Mouse (Mus musculus) lung, postnatal 25 days (tissue): ENCODE measurements at regions not wholly inside any gene's neighbourhood (a gene's known extent, or its start where the extent isn't known, plus 50 kb on each side); places are given as distances from the start of the nearest gene placed in this dataset.
A peak's percentile ranks its signal among the peaks of the same experiment; 100 is the strongest.
"Not testable (repeated sequence)": the region's sequence is repeated elsewhere in the genome, so short reads cannot be mapped to it uniquely, and the experiment has no call there.

Source experiments
- DNase-seq: peaks from one replicate; pipeline ENCODE4 v3.0.0; 2022; ENCODE audit warnings: low spot score

DNA sequence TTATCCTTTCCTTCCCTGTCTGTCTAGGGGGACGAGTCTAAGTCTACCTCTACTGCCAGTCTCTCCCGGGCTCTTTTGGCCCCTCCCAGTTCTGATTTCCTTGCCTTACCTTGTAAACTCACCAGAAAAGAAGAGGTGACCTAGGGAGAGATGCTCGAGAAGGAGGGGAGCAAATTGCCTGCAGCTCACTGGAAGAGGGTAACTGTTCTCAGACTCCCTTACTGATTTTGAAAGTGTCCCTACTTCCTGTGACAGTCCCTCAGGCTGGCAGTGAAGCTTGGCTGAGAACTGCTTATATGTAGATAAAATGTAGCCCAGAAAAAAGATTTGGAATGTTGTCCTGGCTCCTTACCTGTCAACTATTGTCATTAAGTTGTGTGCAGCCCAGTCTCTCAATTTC lies 180.6 kb upstream of the Tab2 start:
- no peak for DNase-seq

DNA sequence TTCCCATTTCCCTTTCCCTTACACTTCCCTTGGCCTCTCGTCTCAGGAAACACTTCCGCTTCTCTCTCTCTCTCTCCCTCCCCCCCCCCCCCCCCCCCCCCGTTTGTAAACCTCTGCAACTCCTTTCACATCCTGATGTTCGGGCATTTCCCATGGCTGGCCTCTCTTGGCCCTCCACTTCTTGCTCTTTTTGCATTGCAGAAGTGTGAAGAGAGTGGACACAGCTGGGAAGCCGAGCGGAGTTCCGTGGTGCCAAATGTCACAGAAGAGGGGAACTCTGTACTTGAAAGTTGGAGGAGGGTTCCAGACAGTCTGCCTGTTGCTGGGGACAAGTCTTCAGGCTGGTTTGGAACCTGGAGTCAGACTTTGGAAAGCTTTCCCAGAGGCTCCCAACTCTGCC lies 179.2 kb upstream of the Tab2 start:
- DNase-seq = peak; percentile 35

DNA sequence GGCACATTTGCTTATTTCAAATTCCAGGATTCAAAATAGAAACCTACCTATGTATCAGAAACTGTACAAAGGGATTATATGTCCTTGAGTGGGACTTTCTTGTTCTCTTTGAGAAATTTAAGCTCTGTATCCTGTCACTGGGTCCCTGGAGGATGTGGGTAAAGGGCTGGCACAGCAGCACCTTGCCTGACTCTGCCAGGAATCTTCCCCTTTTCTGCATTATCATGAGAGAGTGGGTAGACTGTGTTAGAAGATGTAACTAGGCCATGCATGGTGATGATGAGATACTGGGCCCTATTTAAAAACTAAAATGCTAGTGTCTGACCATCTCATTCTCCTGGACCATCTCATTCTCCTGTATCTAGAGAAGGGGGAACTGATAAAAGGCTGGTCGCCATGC lies 178.4 kb upstream of the Tab2 start:
- no peak for DNase-seq

DNA sequence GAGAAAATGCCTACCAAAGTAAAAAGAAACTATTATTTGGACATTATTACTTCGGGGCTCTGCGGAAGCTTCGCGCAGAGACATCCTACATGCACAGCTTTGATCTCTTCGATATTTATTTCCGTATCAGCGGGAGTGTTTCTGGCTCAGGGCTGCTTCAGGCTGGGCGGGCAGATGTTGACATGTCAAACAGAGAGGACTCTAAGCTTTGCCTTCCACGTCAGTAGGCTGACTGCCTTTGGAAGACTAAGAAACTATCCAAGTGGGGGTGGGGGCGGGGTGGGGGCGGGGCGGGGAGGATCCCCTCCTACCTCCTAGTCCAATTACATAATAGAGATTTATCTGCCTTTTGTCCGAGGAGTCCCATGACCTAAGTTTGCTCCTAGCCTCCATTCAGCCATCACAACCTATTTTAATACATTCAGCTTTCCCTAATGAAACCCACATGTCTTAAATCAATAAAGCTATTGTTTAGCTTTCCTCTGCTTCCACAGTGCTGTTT lies 177.5 kb upstream of the Tab2 start:
- DNase-seq = no peak

DNA sequence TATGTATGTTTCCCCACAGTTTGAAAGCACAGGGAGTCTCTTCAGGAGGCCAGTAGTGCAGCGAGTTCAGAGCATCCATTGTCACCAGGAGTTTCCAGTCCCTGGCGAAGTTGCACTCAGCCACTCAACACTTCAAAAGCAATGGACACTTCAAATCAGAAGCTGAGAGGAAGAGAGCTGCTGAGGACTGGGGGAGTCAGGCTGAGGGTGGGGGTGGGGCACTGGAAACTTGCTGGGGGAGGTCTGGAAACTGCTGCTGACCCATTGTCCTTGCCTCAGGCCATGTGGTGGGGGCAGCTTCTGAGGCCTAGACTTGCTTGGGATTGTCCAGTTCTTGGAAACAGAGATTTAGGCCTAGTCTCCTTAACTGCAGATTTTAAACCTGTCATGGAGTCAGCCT lies 176.8 kb upstream of the Tab2 start:
- DNase-seq = no peak

DNA sequence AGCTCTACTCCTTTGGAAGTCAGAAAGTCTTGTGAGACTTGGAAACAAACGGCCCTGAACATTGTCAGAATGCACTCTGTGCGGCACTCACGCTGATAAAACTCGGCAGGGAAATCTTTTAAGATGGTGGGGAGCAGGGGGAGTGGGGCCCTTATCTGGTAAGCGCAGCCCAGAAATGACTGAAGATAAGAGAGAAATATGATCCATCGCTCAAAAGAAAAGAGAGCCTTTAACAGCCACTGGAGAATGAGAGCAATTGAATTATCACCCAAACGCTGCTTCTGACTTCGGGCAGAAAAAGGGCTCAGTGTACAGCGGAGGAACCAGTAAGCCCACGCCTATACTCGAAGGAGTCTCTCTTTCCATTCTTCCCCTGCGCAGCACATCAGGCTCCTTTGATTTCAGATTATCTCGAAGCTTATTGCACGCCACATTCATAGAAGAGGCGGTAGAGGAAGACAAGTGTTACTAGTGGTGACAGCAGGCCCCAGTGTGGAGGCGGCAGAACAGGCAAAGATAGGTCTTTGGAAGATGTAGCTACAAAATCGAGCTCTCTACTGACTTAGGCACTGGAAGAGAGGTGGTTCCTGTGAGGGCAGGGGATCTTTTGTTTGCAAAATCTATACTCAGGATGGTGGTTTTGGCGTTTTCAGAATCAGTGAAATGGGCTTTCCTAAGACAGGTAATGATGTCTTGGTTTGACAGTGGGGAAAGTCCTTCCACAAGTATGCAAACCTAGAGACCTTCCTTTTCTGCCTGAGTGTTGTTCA lies 174.6 kb upstream of the Tab2 start:
- DNase-seq = no peak

DNA sequence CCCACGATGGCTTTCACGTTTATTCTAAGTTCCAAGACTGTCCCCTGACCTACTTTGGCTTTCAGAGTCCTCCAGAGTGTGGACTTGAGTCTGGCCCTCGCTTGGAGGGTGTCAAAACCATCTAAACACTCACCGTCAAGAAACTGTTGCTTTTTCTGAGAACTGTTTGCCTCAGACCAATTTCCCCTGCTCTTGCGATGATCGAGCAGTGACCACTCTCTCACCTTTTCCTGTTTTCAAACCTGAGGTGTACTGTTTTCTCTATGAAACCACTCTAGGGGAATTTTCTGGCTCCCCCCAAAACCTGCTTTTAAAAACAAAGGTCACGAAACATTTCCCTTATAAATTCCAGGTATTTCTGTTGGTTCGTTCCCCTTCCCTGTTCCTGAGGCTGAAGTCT lies 174.0 kb upstream of the Tab2 start:
- no peak for DNase-seq

DNA sequence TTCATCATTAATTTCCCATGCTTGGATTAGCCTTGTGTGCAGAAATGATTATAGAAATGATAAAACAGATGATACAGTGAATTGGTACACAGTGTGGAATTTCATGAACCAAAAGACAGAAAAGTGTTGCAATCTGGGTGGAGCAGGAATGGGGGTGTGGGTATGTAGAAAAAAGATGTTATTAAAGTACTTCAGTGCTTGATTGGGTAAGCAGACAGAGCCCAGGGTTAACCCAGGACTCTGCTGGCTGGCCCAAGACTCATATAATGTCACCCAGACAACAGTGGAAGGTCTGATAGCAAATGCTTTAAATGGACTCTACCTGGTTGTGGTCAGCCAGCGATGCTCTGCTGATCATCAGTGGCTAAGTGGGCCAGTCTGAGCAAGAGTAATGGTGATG lies 168.1 kb upstream of the Tab2 start:
- DNase-seq = no peak

DNA sequence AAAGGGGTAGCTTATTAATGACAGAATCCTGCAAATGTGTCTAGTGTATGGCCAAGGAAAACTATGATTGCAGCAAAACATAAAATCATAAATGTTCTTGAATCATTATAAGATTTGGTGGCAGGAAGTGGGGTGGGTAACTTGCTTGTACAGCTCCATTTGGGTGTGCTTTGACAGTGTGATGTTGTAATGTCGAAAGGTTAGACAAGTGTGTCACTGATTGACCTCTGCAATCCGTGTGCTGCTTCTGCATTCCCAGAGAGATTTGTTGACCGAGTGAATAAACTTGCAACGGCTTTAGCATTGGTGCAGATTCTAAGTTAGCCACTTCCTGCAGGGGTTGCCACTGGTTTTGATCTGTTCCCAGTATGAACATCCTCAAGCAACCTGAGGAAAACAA lies 165.9 kb upstream of the Tab2 start:
- DNase-seq = no peak

DNA sequence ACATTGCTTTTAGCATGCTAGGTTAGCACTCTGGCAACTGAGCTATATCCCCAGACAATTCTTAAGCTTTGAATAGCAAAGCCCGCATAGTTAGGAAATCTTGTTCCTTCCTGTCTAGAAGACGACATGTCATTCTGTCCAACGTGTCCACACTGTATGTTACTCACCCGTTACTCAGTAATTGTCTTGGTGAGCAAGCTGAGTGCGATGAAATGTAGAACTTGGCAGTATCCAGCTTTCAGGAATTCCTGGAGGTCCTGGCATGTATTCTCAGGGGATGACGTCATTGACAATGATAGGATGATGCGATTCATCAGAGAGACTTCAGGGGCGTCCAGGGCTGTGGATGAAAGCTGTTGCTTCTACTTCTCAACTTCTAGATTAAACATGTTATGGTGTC lies 160.8 kb upstream of the Tab2 start:
- no peak for DNase-seq

DNA sequence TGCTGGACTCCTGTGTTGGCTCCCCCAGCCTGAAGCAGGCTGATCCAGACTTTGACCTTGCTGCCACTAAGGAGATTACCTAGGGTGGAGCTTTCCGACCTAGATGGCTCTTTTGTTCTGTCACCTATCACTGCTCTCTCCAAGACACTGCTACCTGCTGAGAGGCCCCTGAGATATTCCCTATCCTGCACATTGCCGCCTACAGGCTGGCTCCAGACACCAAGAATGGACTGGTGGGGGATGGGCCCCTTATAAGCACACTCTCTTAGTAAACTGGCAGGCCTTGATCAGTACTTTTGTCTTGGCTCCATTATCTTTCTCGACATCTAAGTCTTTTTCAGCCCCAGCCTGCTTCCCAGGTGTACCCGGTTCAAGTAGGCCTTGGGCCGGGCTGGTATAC lies 158.9 kb upstream of the Tab2 start:
- not testable (repeated sequence) for DNase-seq

DNA sequence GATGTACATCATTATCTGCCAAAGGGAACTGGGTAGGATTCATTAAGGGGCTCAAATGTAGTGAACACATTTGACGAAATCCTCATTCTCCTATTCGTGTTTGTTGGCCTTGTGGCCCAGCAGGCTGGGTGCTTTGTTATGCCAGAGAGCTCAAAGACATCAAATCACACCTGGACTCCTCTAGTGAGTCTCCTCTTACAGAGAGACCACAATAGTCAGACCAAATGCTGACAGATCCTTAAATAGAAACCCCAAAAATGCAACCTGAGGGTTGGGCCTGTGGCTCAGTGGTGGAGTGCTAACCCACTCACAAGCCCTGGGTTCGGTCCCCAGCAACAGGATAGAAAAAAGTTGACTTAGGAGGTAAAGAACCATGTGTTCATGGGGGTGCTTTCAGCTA lies 158.5 kb upstream of the Tab2 start:
- no peak for DNase-seq

DNA sequence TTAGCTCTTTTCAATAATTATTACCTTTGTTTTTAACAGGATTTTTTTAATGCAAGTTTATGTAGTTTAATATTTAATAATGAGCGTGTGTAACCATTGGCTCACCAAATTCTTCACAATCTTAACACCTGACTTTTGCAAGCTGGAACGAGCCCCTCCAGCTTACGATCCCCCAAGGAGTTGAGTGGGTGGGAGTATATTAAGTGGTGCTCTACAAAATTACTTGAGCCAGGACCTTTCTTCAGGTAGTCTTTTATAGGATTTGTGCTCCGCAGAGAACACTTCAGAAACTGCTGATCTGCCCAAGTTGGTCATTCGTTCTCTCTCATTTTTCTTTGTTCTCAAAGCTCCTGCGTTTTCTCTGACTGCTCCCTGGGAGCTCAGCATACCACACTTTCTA lies 144.5 kb upstream of the Tab2 start:
- no peak for DNase-seq

DNA sequence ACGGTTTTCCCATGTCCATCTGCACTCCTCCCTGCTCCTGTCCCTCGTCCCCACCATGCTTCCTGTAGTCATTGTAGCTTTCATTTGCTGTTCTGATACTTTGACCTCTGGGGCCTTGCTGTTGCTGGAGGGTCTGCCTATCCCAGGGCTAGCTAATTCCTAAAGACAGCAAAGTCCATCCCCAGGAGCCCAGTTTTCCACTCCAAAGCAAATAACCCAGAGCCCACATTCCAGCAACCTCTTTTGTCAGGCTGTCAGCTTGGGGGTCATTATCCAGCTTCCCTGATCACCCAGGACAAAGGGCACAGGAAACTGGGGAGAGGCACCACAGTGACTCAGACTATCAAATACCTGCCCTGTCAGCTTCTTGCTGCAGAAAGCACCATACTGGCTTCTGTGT lies 139.9 kb upstream of the Tab2 start:
- no peak for DNase-seq

DNA sequence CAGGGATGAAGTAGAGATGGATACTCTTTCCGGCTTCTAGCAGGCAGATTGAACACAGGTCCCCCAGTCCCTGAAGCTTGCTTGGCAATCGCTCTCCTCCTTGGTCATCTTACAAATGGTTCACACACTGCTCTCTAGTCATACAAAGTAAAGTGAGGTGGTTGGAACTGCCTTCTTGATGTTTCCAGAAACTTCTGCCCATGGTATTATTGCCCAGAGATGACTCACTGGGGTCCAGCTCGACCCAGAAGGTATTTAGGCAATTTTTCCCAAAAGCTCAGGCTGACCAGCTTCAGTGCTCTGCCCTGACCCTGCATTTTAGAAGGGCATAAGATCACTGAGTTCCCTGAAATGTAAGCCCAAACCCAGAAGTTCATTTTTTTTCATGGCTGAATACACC lies 139.2 kb upstream of the Tab2 start:
- DNase-seq = no peak

DNA sequence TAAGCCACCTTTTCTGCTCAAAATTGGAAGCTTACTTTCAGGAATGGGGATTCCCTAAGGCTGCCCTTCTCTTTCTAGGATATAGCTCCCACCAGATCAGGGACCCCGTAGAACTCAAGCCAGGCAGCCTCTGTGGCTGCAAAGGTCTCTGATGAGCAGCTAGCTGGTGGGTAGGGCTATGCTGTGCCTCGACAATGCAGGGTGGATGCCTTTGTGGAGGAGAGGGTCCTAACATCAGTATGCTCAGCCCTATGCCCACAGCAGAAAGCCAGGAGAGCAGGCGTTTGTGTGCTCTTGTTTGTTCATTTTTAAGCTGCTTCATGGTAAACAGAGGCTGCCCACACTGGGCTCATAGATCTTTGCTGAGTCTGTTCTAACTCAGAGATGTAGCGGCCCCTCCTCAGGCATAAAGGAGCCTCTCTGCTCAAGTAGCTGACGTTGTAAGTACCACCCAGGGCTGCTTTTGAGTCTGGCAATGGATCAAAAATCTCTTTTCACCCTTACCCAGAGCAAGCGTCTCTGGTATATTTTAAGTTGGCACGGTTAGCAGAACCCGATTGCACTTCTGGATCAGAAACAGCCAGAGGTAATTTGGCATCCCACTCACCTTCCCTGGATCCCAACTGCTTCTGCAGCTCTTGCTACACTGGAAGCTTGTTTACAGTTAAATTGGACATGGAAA lies 136.0 kb upstream of the Tab2 start:
- DNase-seq = no peak

DNA sequence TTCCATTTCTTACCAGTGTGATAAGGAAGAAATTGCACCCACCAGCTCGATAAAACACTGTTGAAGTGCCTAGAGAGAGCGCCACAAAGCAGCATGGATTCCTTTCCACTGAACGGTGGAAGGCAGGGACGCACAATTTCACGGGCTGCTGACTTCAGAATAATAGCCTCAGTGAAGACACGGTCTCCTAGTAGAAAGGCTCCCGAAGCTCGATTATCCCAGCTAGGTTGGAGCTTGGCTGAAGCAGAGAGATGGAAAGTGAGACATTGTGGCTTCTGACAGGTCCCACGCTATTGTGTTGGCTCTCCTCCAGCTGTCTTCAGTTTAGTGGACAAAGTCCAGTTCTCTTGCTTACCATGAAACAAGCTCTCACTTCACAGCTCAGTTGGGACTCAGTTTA lies 133.3 kb upstream of the Tab2 start:
- DNase-seq = no peak

DNA sequence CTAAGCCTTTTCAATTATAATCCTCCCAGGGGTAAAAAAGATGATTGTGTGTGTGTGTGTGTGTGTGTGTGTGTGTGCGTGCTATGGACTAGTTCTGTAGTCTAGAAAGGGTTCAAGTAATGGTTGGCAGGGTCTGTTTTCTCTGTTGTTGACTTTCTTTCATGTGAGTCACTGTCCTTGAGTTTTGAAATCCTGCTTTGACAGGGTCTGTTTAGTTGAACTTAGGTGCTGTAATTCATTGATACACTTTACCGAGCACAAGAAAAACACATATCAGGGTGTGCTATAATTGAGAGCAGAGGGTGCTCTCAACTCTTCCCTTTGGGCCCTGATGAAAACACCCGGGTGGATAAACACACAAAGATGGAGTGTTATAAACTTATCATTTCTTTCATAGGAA lies 132.7 kb upstream of the Tab2 start:
- no peak for DNase-seq

DNA sequence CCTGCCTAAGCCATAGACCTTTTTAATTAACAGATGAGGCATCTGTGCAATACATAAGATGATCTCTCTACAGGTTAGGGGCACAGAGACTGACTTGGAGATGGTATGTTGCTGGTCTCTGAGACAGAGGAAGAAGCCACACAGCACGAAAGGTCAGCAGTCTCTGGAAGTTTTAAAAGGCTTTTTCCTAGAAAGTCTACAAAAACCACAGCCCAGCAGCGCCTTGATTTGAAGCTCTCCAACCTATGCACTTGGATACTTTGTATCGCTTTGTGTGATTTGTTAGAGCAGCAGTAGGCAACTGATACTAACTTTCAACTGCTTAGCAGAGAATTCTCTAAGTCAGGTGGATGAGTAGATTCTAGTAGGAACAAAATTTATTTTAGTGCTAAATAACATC lies 132.3 kb upstream of the Tab2 start:
- DNase-seq = no peak

DNA sequence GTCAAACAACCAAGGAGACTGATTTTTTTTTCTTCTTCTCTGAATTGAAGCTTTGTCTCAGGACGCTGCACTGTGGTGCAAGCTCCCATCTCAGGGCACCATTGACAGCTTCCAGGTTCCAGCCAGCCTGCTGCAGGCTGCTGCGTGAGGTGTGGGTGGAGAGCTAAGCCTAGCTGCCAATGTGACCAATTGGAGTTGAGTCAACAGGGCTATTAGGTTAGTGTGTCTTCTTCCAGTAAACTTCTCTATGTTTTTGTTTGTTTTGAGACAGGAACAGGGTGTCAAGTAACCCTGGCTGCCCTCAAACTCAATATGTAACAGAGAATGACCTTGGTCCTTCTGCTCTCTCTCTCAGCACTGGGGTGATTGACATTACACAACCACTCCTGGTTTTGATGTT lies 131.1 kb upstream of the Tab2 start:
- peak; percentile 3 for DNase-seq

DNA sequence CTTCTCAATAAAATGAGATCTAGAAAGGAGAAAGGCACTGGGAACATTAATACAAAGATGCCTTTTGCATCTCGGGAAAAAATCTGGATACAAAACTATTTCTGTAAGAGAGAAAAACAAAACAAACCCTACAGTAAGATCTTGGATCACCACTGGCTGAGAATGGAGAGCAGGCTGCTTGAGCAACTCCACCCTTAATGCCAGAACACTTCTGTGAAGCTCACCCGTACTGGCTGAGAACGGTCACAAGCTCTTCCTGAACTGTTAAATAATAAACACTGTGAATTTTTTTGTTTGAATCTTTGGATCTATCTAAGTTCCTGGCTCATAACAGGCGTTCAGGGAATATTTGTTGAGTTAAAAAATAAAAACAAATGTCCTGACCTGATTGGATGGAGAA lies 130.4 kb upstream of the Tab2 start:
- DNase-seq = peak; percentile 16

DNA sequence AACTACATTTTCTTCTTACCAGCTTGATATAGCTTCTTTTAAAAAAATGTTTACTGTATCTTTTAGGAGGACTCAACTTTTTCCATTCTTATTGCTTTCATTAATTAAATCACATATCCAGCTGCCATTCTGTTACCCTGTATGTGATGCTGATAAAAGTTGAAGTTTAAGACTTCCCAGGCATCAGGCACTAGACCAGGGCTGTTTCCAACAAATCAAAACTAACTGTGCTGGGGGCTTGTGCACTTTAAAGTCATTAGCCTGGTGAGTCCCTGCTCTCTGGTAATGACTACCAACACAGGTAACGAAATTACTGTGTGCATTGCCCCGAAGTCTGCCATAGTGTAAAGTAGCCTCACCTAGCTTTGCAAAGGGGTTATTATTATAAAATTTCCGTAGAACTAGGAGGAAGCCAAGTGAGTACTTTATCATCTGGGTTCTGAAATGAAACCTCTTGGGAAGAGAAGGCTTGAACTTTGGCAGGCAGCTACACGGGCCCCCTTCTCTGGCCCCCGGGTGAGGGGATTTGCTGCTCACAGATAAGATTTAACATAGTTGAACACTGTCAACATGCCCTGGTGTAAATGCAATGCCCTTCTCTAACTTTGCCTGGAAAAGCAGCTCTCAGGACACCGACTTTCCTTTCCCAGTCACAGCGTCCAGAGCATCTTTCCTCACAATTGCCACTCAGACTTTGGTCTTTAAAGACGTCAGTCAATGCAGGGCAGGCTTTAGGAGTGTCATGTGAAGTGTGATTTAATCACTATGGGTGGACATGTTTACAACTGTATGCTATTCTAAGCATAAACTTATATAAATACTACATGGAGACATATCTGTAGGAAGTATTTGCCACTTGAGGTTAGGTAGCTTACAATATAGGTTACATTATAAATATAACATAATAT lies 122.1 kb upstream of the Tab2 start:
- DNase-seq = no peak

DNA sequence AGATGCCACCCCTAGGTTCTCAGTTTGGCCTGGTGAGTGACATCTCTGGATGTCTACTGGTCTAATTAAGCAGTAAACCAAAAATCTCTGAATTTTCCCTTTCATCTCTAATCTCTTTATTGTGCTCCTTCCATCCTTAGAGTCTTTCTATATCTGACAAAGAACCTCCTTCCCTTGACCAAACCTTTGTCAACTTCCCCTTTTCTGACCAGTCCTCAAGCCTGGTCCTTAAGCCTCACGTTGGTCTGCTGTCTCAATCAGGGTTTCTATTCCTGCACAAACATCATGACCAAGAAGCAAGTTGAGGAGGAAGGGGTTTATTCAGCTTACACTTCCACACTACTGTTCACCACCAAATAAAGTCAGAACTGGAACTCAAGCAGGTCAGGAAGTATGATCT lies 116.4 kb upstream of the Tab2 start:
- no peak for DNase-seq
